Comparison of ENCODE assay signal across 29 mouse cellular contexts in the genomic region with DNA sequence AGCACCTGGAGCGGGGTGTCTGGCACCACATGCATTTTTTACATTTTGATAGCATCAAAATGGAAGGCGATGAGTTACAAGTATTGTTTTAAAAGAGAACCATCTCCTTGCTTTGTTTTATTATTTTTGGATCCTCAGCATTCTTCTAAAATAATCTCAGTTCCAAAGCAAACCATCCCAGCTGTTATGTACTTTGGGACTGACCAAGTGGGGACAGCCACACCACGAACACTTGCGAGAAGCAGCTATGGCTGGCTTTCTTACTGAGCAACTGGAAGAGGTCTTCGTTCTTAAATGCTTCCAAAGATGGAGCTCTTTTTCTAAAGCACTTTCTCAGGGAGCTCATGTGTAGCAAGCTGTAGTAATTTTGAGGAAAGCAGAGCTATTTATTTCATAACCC.
DNase-seq lines count a peak whose midpoint lies in the region; ATAC-seq and TF ChIP-seq lines count a peak whose summit lies in the region.
"Had no signal": no experiment of that assay in that cellular context is flagged by ENCODE, and none has a peak within 500 bp of the region (broad histone marks: within the 10 kb centered on the region; RNA-seq: fewer than 3 reads in every experiment).

No protein-coding gene starts in this region.

- H3K4me3 ChIP-seq in forebrain, embryonic 16.5 days (replicated peaks; ENCODE audit: low read length) = no peak overlapping the region
- H3K4me3 ChIP-seq in forebrain, embryonic 10.5 days = no peak overlapping the region
- no peak overlapping the region for H3K4me3 ChIP-seq in heart, embryonic 13.5 days
- no peak overlapping the region for H3K4me3 ChIP-seq in heart, postnatal 0 days (ENCODE audit: low read depth, low read length)
- H3K4me3 ChIP-seq in myocyte = no peak overlapping the region
- H3K4me3 ChIP-seq: embryonic facial prominence, embryonic 13.5 days; gastrocnemius, adult 2 months; heart, adult 2 months; hindbrain, embryonic 10.5 days; hindbrain, embryonic 13.5 days; intestine, embryonic 15.5 days had no signal

- no peak for TF ChIP-seq POLR2A in myocyte (IDR thresholded peaks at IDR 0.05; ENCODE audit: insufficient read length, low read depth)

- H3K9ac ChIP-seq in forebrain, embryonic 16.5 days (replicated peaks; ENCODE audit: low read depth, low read length) = no peak overlapping the region
- H3K9ac ChIP-seq in heart, embryonic 13.5 days = no peak overlapping the region
- no peak overlapping the region for H3K9ac ChIP-seq in heart, postnatal 0 days (replicated peaks; ENCODE audit: low read depth, low read length)
- H3K9ac ChIP-seq: embryonic facial prominence, embryonic 13.5 days; hindbrain, embryonic 13.5 days; intestine, embryonic 15.5 days had no signal

- no peak overlapping the region for H3ac ChIP-seq in myocyte (ENCODE audit: control insufficient read depth, insufficient read length)

- H3K79me2 ChIP-seq in myocyte (ENCODE audit: control insufficient read depth, insufficient read depth) = no peaks in the 10 kb centered on the region

- no peak for ATAC-seq in forebrain, embryonic 16.5 days
- ATAC-seq in heart, embryonic 13.5 days (ENCODE audit: extremely low read depth, insufficient number of reproducible peaks, low FRiP score, low TSS enrichment) = no peak
- ATAC-seq in heart, postnatal 0 days (ENCODE audit: insufficient read depth, low read depth) = no peak
- ATAC-seq: forebrain, embryonic 14.5 days; hindbrain, embryonic 16.5 days; intestine, embryonic 15.5 days; Patski had no signal

- 0 out of 2 replicates have a peak overlapping the region, but pooled peaks have one; percentile 24 for H3K27ac ChIP-seq in forebrain, embryonic 16.5 days (ENCODE audit: low read length)
- no peak overlapping the region for H3K27ac ChIP-seq in forebrain, embryonic 10.5 days
- H3K27ac ChIP-seq in heart, embryonic 13.5 days (replicated peaks) = 0 out of 2 replicates have a peak overlapping the region, but pooled peaks have one; percentile 0
- peak overlapping the region; percentile 61; the same call in 1 of the 2 replicates for H3K27ac ChIP-seq in heart, postnatal 0 days (ENCODE audit: low read depth)
- H3K27ac ChIP-seq: embryonic facial prominence, embryonic 13.5 days; gastrocnemius, adult 2 months; heart, adult 2 months; hindbrain, embryonic 10.5 days; hindbrain, embryonic 13.5 days; intestine, embryonic 15.5 days had no signal

- H3K9me3 ChIP-seq in forebrain, embryonic 16.5 days (ENCODE audit: control insufficient read depth, low read length) = no peaks in the 10 kb centered on the region
- H3K9me3 ChIP-seq in forebrain, embryonic 10.5 days = no peaks in the 10 kb centered on the region
- no peaks in the 10 kb centered on the region for H3K9me3 ChIP-seq in heart, embryonic 13.5 days
- no peaks in the 10 kb centered on the region for H3K9me3 ChIP-seq in heart, postnatal 0 days (replicated peaks; ENCODE audit: control insufficient read depth, low read length)
- H3K9me3 ChIP-seq: embryonic facial prominence, embryonic 13.5 days; G1E; hindbrain, embryonic 10.5 days; hindbrain, embryonic 13.5 days; intestine, embryonic 15.5 days had no signal

- no peak for DNase-seq in forebrain, embryonic 10.5 days (ENCODE audit: extremely low spot score, low spot score)
- no peak for DNase-seq in heart, postnatal 4 days
- DNase-seq in heart, postnatal 0 days (ENCODE audit: low spot score) = no peak
- no peak for DNase-seq in heart, adult 18-20 months
- DNase-seq: adrenal gland, postnatal 10 days; adrenal gland, postnatal 36 days; B cell, adult 2 months; cerebellum, adult 11 months; cerebellum, adult 2 months; cerebellum, adult 9-11 months; cerebellum, postnatal 25 days; gastrocnemius, adult 2 months; gastrocnemius, postnatal 14 days; heart, adult 2 months; kidney, adult 11 months; kidney, adult 8-10 months had no signal

- WGBS in forebrain, embryonic 16.5 days = 91% methylated on average over 5 of the region's 5 CpGs
- 93% methylated on average over 5 of the region's 5 CpGs for WGBS in forebrain, embryonic 10.5 days
- WGBS in heart, embryonic 13.5 days = 78% methylated on average over 5 of the region's 5 CpGs
- 82% methylated on average over 5 of the region's 5 CpGs for WGBS in heart, postnatal 0 days

- no peaks in the 10 kb centered on the region for H3K36me3 ChIP-seq in forebrain, embryonic 16.5 days (ENCODE audit: control insufficient read depth, insufficient read depth)
- no peaks in the 10 kb centered on the region for H3K36me3 ChIP-seq in forebrain, embryonic 10.5 days (replicated peaks)
- H3K36me3 ChIP-seq in heart, embryonic 13.5 days = no peaks in the 10 kb centered on the region
- no peaks in the 10 kb centered on the region for H3K36me3 ChIP-seq in heart, postnatal 0 days (replicated peaks; ENCODE audit: control insufficient read depth, insufficient read depth, low read length)
- H3K36me3 ChIP-seq in myocyte (ENCODE audit: control insufficient read depth, insufficient read depth) = no peaks in the 10 kb centered on the region
- H3K36me3 ChIP-seq: embryonic facial prominence, embryonic 13.5 days; G1E; hindbrain, embryonic 10.5 days; hindbrain, embryonic 13.5 days; intestine, embryonic 15.5 days had no signal

- no peaks in the 10 kb centered on the region for H3K27me3 ChIP-seq in forebrain, embryonic 16.5 days (replicated peaks; ENCODE audit: control insufficient read depth, insufficient read depth, low read length)
- H3K27me3 ChIP-seq in forebrain, embryonic 10.5 days (ENCODE audit: poor library complexity, severe bottlenecking) = no peaks in the 10 kb centered on the region
- no peaks in the 10 kb centered on the region for H3K27me3 ChIP-seq in heart, embryonic 13.5 days (replicated peaks)
- H3K27me3 ChIP-seq in heart, postnatal 0 days (ENCODE audit: control insufficient read depth, insufficient read depth, low read length) = no peaks in the 10 kb centered on the region
- no peaks in the 10 kb centered on the region for H3K27me3 ChIP-seq in myocyte (ENCODE audit: control insufficient read depth, insufficient read depth, insufficient read length)
- H3K27me3 ChIP-seq: CH12.LX; embryonic facial prominence, embryonic 13.5 days; hindbrain, embryonic 13.5 days; intestine, embryonic 15.5 days; Patski had no signal

- TF ChIP-seq EP300 in heart, postnatal 0 days (IDR thresholded peaks at IDR 0.05; ENCODE audit: low read depth) = no peak

- H3K4me1 ChIP-seq in forebrain, embryonic 16.5 days (replicated peaks; ENCODE audit: control insufficient read depth, insufficient read depth, low read length) = no peaks in the 10 kb centered on the region
- H3K4me1 ChIP-seq in forebrain, embryonic 10.5 days = peaks cover 6% of the 10 kb centered on the region; the same call in 1 of the 2 replicates
- H3K4me1 ChIP-seq in heart, embryonic 13.5 days = peaks cover 54% of the 10 kb centered on the region
- peaks cover 25% of the 10 kb centered on the region for H3K4me1 ChIP-seq in heart, postnatal 0 days (ENCODE audit: control insufficient read depth, insufficient read depth)
- H3K4me1 ChIP-seq: hindbrain, embryonic 13.5 days; intestine, embryonic 15.5 days had no signal

- TF ChIP-seq CTCF in heart, postnatal 0 days (IDR thresholded peaks at IDR 0.05; ENCODE audit: low read depth) = no peak

- no peak overlapping the region for H3K4me2 ChIP-seq in forebrain, embryonic 16.5 days (ENCODE audit: low read length)
- H3K4me2 ChIP-seq in heart, embryonic 13.5 days = no peak overlapping the region
- no peak overlapping the region for H3K4me2 ChIP-seq in heart, postnatal 0 days (ENCODE audit: low read depth, low read length)
- peak overlapping the region; percentile 20 for H3K4me2 ChIP-seq in myocyte (ENCODE audit: low read depth)
- H3K4me2 ChIP-seq: embryonic facial prominence, embryonic 13.5 days; heart, embryonic 11.5 days; hindbrain, embryonic 13.5 days; intestine, embryonic 15.5 days had no signal

TF ChIP-seq in myocyte, 11 proteins besides CTCF, POLR2A, EP300 and RAD21:
- TF ChIP-seq MYOG (IDR thresholded peaks at IDR 0.05; ENCODE audit: control insufficient read depth in 1 of 3, insufficient read depth in 1 of 3, insufficient read length in 2 of 3, low read depth in 2 of 3) (peak in 1 of 3 experiments; percentile 53), TCF3 (IDR thresholded peaks at IDR 0.05; ENCODE audit: insufficient read length, low read depth) (no peak), CEBPB (IDR thresholded peaks at IDR 0.05; ENCODE audit: insufficient read depth, poor library complexity, severe bottlenecking) (no peak), POLR2AphosphoS2 (IDR thresholded peaks at IDR 0.05; ENCODE audit: insufficient read length, low read depth) (no peak), MYOD1 (IDR thresholded peaks at IDR 0.05; ENCODE audit: control insufficient read depth in 1 of 3, insufficient read length in 2 of 3, low read depth in 2 of 3) (peak in 1 of 3 experiments; percentile 15), TCF12 (IDR thresholded peaks at IDR 0.05; ENCODE audit: insufficient read depth, poor library complexity, severe bottlenecking) (no peak)
